Mouse (Mus musculus) heart, postnatal 0 days (tissue): ENCODE measurements around the gene Uvrag. TPM values are rescaled to one million over a fixed set of nuclear protein-coding genes. Genes with fewer than 3 reads are reported as not detected.

Experiments
- ATAC-seq: fragments of 200-750 bp; cut with Nextera tagmentation; 2 replicates; pipeline ENCODE4 v1.8.0; 2017; ENCODE audit warnings: low read depth, moderate number of reproducible peaks, moderate library complexity; ENCODE audit not compliant: insufficient read depth
- DNase-seq: peaks from one replicate; pipeline ENCODE4 v3.0.0-alpha.2; 2016; ENCODE audit warnings: low spot score
- H3K27ac ChIP-seq: fragments of 300-500 bp; sonication (generic); 2 replicates; pipeline ENCODE4 v1.5.1; 2014; ENCODE audit warnings: low read depth, mild to moderate bottlenecking
- H3K27me3 ChIP-seq: fragments of 300-500 bp; sonication (generic); 2 replicates; pipeline ENCODE4 v1.6.1; 2014; ENCODE audit warnings: low read length, mixed read lengths; ENCODE audit not compliant: control insufficient read depth, insufficient read depth
- H3K36me3 ChIP-seq: fragments of 300-500 bp; sonication (generic); replicated peaks from 2 replicates; pipeline ENCODE4 v1.6.1; 2014; ENCODE audit warnings: low read length, mixed read lengths; ENCODE audit not compliant: control insufficient read depth, insufficient read depth
- H3K4me1 ChIP-seq: fragments of 300-500 bp; sonication (generic); 2 replicates; pipeline ENCODE4 v1.6.1; 2014; ENCODE audit warnings: antibody characterized with exemption; ENCODE audit not compliant: control insufficient read depth, insufficient read depth
- H3K4me2 ChIP-seq: fragments of 300-500 bp; sonication (generic); 2 replicates; pipeline ENCODE4 v1.6.1; 2014; ENCODE audit warnings: low read depth, mild to moderate bottlenecking, low read length, moderate library complexity
- H3K4me3 ChIP-seq: fragments of 300-500 bp; sonication (generic); 2 replicates; pipeline ENCODE4 v1.5.1; 2014; ENCODE audit warnings: low read depth, low read length
- H3K9ac ChIP-seq: fragments of 300-500 bp; sonication (generic); replicated peaks from 2 replicates; pipeline ENCODE4 v1.6.1; 2014; ENCODE audit warnings: low read depth, low read length, mixed read lengths
- H3K9me3 ChIP-seq: fragments of 300-500 bp; sonication (generic); replicated peaks from 2 replicates; pipeline ENCODE4 v1.6.1; 2016; ENCODE audit warnings: low read length; ENCODE audit not compliant: control insufficient read depth
- CTCF ChIP-seq: IDR thresholded peaks from 2 replicates; pipeline ENCODE4 v1.5.1; 2016; ENCODE audit warnings: antibody characterized with exemption, control low read depth, low read depth
- EP300 ChIP-seq: IDR thresholded peaks from 2 replicates; pipeline ENCODE4 v1.6.1; 2016; ENCODE audit warnings: antibody characterized with exemption, low read depth
- WGBS: fragments of 180-500 bp; shearing (Covaris S2); extraction: QIAGEN DNeasy Blood & Tissue Kit; methylation state at CpG from one replicate; pipeline ENCODE4 v1.1.7; 2014; 5-methylcytosine and 5-hydroxymethylcytosine counted together
- polyA plus RNA-seq: library from polyadenylated mRNA; unstranded; fragments of >200 nt; fragmentation: Nextera tagmentation; extraction: Ambion mirVana; gene quantifications from 2 replicates; pipeline ENCODE4 v1.2.1, GENCODE M21; 2015
- total RNA-seq: library from RNA; depleted of rRNA; stranded (reverse); fragments of >200 nt; gene quantifications from 2 replicates; pipeline ENCODE4 v1.2.3, GENCODE M21; 2014; ENCODE audit warnings: low replicate concordance

Gene Uvrag
- total and polyA plus RNA-seq, 2 experiments from 2014 or later = 11.8 to 38.1 TPM

GRCm38 (mm10) chr7:99146011-99146410 lies 5.1 kb upstream of the Uvrag start:
- Histone ChIP-seq H3K4me1 (peaks cover 6% of the 10 kb centered on the region; the same call in 1 of the 2 replicates), H3K27ac (no peak overlapping the region), H3K4me2 (no peak overlapping the region), H3K36me3 (no peaks in the 10 kb centered on the region), H3K9me3 (no peaks in the 10 kb centered on the region), H3K9ac (no peak overlapping the region), H3K4me3 (no peak overlapping the region), H3K27me3 (no peaks in the 10 kb centered on the region)
- ATAC-seq (no peak), DNase-seq (no peak)
- TF ChIP-seq CTCF (no peak), EP300 (no peak)
- 52% methylated on average over 7 of the region's 7 CpGs for WGBS

DNA sequence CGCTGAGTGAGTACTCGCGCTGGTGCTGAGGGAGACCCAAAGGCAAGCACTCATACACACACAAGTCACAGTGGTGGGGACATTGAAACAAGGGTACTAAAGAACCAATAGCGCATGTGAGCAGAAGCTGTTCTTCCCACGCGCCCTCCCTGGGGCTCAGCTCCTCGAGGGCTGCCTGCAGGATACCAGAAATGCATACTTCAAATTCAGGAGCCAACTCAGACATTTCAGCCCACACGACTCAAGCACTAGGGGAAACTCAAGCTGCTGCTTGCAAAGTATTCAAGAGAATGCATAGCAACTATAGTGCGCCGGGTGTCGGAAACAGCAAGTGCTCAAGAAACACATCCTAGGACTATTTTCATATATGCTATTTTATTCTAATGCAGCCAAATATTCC lies 3.7 kb upstream of the Uvrag start:
- Histone ChIP-seq H3K9ac (no peak overlapping the region), H3K4me3 (no peak overlapping the region), H3K4me1 (peaks cover 6% of the 10 kb centered on the region; the same call in 1 of the 2 replicates), H3K36me3 (no peaks in the 10 kb centered on the region), H3K4me2 (no peak overlapping the region), H3K27me3 (no peaks in the 10 kb centered on the region), H3K27ac (no peak overlapping the region), H3K9me3 (no peaks in the 10 kb centered on the region)
- 53% methylated on average over 11 of the region's 11 CpGs for WGBS
- ATAC-seq (no peak), DNase-seq (no peak)
- TF ChIP-seq CTCF (no peak), EP300 (no peak)

GRCm38 (mm10) chr7:99143244-99143643 lies 2.3 kb upstream of the Uvrag start:
- WGBS = 60% methylated on average over 3 of the region's 3 CpGs
- H3K4me1 ChIP-seq = peaks cover 15% of the 10 kb centered on the region
- H3K27me3 ChIP-seq = no peaks in the 10 kb centered on the region
- DNase-seq (no peak), ATAC-seq (no peak)
- no peak overlapping the region for H3K4me2 ChIP-seq
- H3K9ac ChIP-seq = no peak overlapping the region
- H3K9me3 ChIP-seq = no peaks in the 10 kb centered on the region
- H3K36me3 ChIP-seq = no peaks in the 10 kb centered on the region
- H3K27ac ChIP-seq = no peak overlapping the region
- H3K4me3 ChIP-seq = no peak overlapping the region
- TF ChIP-seq EP300 (no peak), CTCF (no peak)

GRCm38 (mm10) chr7:99141919-99142606 lies 1.1 kb upstream of the Uvrag start:
- no peak for TF ChIP-seq CTCF
- TF ChIP-seq EP300 = no peak

DNA sequence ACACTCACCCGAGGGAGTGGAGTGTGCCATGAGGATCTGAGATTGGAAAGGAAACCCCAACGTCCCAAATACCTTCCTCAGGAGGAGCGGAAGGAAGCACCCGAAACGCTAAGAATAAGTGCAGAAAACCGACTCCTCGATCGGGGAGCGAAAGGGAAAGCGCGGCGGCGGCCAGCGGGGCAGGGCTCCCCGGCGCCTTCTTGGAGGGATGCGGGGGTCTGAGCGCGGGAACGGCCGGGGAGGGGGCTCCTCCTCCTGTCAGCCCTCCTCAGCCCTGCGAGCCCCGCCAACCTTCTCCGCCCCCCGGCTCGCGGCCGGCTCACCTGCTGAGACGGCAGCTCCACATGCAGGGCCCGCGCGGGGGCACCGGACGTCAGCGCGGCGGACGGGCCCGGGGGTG lies 430 bp downstream of the Uvrag start:
- peak overlapping the region; percentile 95 for H3K9ac ChIP-seq
- peak overlapping the region; percentile 80 for H3K4me2 ChIP-seq
- H3K4me3 ChIP-seq = peak overlapping the region; percentile 100
- no peaks in the 10 kb centered on the region for H3K36me3 ChIP-seq
- ATAC-seq (peak; percentile 1), DNase-seq (no peak)
- 0% methylated on average over 34 of the region's 39 CpGs for WGBS
- H3K27me3 ChIP-seq = no peaks in the 10 kb centered on the region
- H3K9me3 ChIP-seq = no peaks in the 10 kb centered on the region
- TF ChIP-seq EP300 = no peak
- TF ChIP-seq CTCF = no peak
- peak overlapping the region; percentile 98 for H3K27ac ChIP-seq
- peaks cover 15% of the 10 kb centered on the region for H3K4me1 ChIP-seq

More at GRCm38 (mm10) chr7:99141919-99142606, 1.1 kb upstream of the Uvrag start:
- Histone ChIP-seq H3K4me3 (peak overlapping the region; percentile 100), H3K36me3 (no peaks in the 10 kb centered on the region), H3K9ac (no peak overlapping the region), H3K4me2 (peak overlapping the region; percentile 80), H3K9me3 (no peaks in the 10 kb centered on the region), H3K27ac (0 out of 2 replicates have a peak overlapping the region, but pooled peaks have one; percentile 52), H3K27me3 (no peaks in the 10 kb centered on the region), H3K4me1 (peaks cover 15% of the 10 kb centered on the region)
- DNase-seq = no peak
- WGBS = 37% methylated on average over 12 of the region's 12 CpGs
- no peak for ATAC-seq
